Mouse (Mus musculus) NIH3T3 (cell line): ENCODE results near the gene Olfr1100.

ENCODE experiments used
- DNase-seq: peaks from one replicate; pipeline ENCODE4 v3.0.0-alpha.2; 2012; ENCODE audit warnings: low read depth

Gene Olfr1100

DNA sequence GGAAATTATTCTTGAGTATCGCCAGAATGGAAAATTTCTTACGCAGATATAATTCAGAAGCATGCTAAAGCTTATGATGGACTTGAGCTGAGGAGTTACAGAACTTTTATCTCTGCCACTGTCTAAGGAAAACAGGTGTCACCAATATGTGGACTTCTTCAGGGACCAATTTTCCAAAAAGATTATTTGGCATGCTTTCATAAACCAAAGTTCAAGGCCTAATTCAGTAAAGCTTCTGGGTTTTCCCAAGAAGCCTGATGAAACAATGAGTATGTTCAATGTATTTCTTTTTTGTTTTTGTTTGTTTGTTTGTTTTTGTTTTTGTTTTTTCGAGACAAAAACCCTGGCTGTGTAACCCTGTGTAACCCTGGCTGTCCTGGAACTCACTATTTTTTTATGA is at the start of gene Olfr1100:
TSS of gene Olfr1100 (minus strand) at position 101 of the 400 bp plus-strand sequence.
- no peak for DNase-seq

GRCm38 (mm10) chr2:87026980-87027379 is 47.2 kb upstream of the Olfr1100 start, which contains the start of gene Olfr1104:
TSS of gene Olfr1104 (minus strand) at chr2:87027080.
- DNase-seq, result no peak

DNA sequence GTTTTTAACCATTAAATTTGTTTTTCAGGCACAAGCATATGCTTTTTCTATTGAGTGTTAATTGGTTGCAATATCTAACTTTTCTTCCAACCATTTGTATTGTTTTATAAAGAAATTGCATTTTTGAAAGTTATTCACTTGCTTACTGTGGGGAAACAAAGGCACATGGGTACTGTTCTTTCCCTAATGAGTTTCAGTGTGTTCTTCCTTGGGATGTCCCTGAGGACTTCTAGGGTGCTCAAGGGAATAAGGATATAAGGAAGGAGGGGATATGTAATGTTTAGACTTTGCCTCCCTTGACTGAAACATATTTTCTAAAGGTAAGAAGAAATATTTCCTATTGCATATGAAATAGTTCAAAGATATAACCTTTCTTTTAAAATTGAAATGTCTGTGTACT is 18.3 kb upstream of the Olfr1100 start, which contains the start of gene Olfr1102:
TSS of gene Olfr1102 (plus strand) at position 301 of the 400 bp plus-strand sequence.
- no peak for DNase-seq

GRCm38 (mm10) chr2:86991121-86991520 is 11.4 kb upstream of the Olfr1100 start, which contains the start of gene Olfr1101:
TSS of gene Olfr1101 (minus strand) at chr2:86991221.
- no peak for DNase-seq

DNA sequence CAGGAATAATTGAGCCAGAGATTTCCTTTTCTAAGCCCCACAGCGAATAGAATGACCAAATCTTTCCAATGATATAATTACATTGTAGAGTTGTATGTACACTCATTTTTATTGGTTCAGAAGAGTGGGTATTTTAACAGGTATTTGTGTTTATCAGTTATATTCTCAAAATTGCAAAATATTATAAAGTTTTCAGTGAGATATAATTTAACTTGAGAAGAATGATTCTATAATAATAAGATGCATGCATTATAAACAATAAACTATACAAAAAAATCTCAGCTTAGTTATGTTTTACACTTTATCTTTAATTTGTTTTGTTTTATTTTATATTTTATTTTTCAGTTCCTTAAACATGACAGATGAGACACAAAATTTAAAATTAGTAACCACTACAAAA is 19.2 kb downstream of the Olfr1100 start, which contains the start of gene Olfr1099:
TSS of gene Olfr1099 (minus strand) at position 101 of the 400 bp plus-strand sequence.
- no peak for DNase-seq

GRCm38 (mm10) chr2:86926557-86926956 is 53.2 kb downstream of the Olfr1100 start:
- DNase-seq, result no peak
